Mouse (Mus musculus) heart, adult 18-20 months (tissue): Measurements from ENCODE around the gene Gm11595. TPM values are rescaled to one million over a fixed set of nuclear protein-coding genes. Genes with fewer than 3 reads are reported as not detected.
"Not testable (repeated sequence)": the region's sequence is repeated elsewhere in the genome, so short reads cannot be mapped to it uniquely, and the experiment has no call there.

Experiments used
- DNase-seq, 2 experiments: peaks; one replicate each; pipeline ENCODE4 v3.0.0; 2021 to 2022; ENCODE audit warnings: mixed read lengths in 1 of 2
- long read RNA-seq, 2 experiments: library from polyadenylated mRNA; stranded (forward); transcript quantifications; one replicate each; pipeline ENCODE4 v2.0.0; 2021
- total RNA-seq, 2 experiments: library from RNA; stranded (reverse); gene quantifications; 2 replicates each; pipeline ENCODE4 v1.2.3; 2021

Gene Gm11595
- total RNA-seq, result not detected
- long read RNA-seq, experiment 1, result 0 reads
- long read RNA-seq, experiment 2, result 0 reads

DNA sequence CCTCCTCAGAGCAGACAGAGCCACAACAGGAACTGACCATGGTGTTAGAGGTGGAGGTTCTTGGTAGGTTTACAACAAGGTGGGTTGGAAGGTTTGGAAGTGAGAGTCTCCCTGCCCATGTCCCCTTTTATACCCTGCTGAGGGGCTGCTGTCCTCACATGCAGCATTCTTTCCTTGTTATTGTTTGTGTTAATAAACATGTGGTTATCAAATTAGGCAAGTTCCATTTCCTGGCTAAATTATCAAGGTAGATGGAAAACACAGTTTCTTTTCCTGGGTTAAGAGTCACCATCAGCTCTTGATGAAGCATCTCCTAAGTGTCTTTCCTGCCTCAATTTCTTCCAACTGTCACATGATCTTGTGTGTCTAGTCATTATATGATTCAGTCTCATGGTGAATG, at the start of gene Gm11595:
Gene Gm11595, minus strand, starts transcription at position 101 of the 400 bp plus-strand sequence.
- not testable (repeated sequence) for DNase-seq

DNA sequence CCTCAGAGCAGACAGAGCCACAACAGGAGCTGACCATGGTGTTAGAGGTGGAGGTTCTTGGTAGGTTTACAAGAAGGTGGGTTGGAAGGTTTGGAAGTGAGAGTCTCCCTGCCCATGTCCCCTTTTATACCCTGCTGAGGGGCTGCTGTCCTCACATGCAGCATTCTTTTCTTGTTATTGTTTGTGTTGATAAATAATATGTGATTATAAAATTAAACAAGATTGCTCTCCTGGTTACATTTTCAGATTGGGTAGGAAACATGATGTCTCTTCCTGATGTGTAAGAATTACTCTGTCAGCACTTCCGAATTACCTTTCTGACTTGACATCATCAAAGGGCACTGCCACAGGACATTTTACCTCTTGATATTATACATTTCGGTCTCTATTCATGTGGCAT, 42.9 kb upstream of the Gm11595 start, which contains the start of gene Gm11564:
Gene Gm11564, minus strand, starts transcription at position 101 of the 400 bp plus-strand sequence.
- not testable (repeated sequence) for DNase-seq

DNA sequence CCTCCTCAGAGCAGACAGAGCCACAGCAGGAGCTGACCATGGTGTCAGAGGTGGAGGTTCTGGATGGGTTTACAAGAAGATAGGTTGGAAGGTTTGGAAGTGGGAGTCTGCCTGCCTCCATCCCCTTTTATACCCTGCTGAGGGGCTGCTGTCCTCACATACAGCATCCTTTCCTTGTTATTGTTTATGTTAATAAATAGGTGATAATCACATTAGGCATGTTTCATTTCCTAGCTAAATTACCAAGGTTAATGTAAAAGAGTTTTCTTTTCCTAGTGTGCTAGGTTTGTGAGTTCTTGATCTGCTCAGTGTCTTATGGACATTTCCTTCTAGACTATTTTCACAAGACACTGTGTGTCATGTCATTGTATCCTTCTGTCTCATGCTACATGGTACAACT, 37.1 kb upstream of the Gm11595 start, which contains the start of gene Krtap4-13:
Gene Krtap4-13, minus strand, starts transcription at position 101 of the 400 bp plus-strand sequence.
- DNase-seq, result not testable (repeated sequence)

DNA sequence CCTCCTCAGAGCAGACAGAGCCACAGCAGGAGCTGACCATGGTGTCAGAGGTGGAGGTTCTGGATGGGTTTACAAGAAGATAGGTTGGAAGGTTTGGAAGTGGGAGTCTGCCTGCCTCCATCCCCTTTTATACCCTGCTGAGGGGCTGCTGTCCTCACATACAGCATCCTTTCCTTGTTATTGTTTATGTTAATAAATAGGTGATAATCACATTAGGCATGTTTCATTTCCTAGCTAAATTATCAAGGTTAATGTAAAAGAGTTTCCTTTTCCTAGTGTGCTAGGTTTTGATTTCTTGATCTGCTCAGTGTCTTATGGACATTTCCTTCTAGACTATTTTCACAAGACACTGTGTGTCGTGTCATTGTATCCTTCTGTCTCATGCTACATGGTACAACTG, 31.6 kb upstream of the Gm11595 start, which contains the start of gene Gm11554:
Gene Gm11554, minus strand, starts transcription at position 101 of the 400 bp plus-strand sequence.
- DNase-seq, result not testable (repeated sequence)

DNA sequence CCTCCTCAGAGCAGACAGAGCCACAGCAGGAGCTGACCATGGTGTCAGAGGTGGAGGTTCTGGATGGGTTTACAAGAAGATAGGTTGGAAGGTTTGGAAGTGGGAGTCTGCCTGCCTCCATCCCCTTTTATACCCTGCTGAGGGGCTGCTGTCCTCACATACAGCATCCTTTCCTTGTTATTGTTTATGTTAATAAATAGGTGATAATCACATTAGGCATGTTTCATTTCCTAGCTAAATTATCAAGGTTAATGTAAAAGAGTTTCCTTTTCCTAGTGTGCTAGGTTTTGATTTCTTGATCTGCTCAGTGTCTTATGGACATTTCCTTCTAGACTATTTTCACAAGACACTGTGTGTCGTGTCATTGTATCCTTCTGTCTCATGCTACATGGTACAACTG, 26.1 kb upstream of the Gm11595 start, which contains the start of gene Gm11569:
Gene Gm11569, minus strand, starts transcription at position 101 of the 400 bp plus-strand sequence.
- DNase-seq, result not testable (repeated sequence)

DNA sequence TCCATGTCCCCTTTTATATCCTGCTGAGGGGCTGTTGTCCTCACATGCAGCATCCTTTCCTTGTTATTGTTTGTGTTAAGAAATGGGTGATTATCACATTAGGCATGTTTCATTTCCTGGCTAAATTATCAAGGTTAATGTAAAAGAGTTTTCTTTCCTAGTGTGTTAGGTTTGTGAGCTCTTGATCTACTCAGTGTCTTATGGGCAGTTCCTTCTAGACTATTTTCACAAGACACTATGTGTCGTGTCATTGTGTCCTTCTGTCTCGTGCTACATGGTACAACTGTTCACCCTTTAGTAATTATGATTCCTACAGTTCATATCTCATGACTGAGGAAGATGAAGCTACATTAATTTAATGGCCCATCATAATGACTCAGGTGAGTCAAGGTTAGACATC, 20.7 kb upstream of the Gm11595 start, which contains the start of gene Gm11596:
Gene Gm11596, minus strand, starts transcription at position 101 of the 400 bp plus-strand sequence.
- DNase-seq, result no peak

DNA sequence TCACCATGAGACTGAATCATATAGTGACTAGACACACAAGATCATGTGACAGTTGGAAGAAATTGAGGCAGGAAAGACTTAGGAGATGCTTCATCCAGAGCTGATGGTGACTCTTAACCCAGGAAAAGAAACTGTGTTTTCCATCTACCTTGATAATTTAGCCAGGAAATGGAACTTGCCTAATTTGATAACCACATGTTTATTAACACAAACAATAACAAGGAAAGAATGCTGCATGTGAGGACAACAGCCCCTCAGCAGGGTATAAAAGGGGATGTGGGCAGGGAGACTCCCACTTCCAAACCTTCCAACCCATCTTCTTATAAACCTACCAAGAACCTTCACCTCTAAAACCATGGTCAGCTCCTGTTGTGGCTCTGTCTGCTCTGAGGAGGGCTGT, 12.2 kb upstream of the Gm11595 start, which contains the start of gene Krtap4-9:
Gene Krtap4-9, plus strand, starts transcription at position 301 of the 400 bp plus-strand sequence.
- not testable (repeated sequence) for DNase-seq

DNA sequence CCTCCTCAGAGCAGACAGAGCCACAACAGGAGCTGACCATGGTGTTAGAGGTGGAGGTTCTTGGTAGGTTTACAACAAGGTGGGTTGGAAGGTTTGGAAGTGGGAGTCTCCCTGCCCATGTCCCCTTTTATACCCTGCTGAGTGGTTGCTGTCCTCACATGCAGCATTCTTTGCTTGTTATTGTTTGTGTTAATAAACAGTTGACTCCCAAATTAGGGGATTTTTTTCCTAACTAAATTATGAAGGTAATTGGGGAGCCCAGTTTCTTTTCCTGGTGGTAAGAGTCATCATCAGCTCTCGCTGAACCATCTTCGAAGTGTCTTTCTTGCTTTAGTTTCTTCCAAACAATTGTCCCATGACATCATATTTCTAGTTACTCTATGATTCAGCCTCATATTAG, 7.9 kb upstream of the Gm11595 start, which contains the start of gene Krtap4-8:
Gene Krtap4-8, minus strand, starts transcription at position 101 of the 400 bp plus-strand sequence.
- DNase-seq, result no peak

DNA sequence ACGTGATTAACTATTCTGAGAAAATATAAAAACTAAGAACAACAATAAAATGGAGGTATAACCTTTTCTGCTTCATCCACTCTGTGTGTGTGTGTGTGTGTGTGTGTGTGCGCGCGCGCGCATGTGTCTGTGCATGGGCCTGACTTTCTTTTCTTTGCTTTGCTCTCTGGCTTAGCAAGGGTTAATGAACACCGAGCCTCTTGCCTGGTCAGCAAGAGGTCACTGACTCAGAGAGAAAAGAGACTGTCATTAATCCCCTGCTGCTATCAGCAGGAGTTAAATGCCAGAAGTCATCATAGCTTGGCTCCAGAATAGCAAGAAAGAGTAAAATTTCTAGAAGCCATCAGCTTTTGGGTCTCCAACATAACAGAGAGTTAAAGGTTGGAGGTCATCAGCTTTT, 5.7 kb upstream of the Gm11595 start:
- no peak for DNase-seq

DNA sequence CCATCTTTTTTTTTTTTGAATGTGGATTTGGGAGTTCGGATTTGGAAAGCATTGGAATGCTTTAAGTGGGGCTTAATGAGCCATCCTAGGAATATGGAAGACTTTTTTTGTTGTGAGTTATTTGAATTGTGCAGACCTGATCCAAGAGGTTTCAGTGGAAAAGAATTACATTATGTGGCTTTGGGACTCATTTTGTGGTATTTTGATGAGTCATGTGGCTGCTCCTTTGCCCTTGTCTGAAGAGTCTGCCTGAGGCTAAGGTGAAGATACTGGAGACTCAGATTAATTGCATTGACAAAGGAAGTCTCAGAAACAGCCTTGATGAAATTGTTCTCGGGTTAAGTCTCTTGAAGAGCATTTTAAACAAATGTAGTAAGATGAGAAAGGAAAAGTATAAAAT, 4.3 kb downstream of the Gm11595 start:
- no peak for DNase-seq

DNA sequence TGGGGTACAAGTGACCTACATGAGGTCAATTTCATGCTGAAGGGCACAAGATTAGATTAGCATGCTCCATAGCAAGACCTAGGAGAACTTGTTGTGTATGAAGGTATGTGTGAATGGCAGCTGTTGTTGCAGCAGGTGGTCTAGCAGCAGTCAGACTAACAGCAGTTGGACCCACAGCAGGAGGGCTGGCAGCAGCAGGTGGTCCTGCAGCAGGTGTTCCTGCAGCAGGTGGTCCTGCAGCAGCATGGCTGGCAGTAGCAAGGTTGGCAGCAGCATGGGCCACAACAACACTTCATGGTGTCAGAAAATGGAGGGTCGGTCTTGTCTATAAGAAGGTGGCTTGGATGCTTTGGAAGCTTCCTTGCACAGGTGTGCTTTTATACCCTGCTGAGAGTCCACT, 13.8 kb downstream of the Gm11595 start:
- DNase-seq, result no peak

DNA sequence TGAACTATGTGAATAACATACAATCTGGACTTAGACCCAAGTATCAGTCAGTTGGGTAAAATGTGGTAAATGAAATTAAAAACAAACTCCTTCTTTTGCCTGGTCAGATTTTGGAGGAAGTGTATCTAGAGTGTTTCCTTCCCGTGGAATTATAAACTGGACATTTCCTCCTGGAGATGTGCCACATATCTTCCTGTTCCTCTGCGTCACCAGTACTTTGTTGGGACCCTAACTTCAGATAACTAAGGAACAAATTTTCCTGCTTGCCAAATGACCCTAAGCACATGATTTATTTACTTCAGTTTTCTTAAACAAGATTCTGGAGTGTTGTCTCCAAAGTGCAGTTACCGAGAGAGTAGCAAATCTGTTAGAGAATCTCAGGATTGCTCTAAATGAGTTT, 28.7 kb downstream of the Gm11595 start:
- no peak for DNase-seq

DNA sequence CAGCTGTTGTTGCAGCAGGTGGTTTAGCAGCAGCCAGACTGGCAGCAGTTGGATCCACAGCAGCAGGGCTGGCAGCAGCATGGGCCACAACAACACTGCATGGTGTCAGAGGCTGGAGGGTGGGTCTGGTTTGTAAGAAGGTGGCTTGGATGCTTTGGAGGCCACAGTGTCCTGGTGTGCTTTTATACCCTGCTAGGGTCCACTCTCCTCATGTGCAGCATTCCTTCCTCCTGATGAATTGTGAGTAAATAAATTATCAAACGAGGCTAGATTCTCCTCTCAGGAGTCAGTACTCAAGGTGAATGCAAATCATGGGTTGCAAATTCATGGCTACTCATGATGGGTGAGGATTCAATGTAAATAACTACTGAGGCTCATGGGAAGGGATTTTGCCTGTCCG, 38.5 kb downstream of the Gm11595 start, which contains the start of gene Gm14180:
Gene Gm14180, minus strand, starts transcription at position 101 of the 400 bp plus-strand sequence.
- no peak for DNase-seq

DNA sequence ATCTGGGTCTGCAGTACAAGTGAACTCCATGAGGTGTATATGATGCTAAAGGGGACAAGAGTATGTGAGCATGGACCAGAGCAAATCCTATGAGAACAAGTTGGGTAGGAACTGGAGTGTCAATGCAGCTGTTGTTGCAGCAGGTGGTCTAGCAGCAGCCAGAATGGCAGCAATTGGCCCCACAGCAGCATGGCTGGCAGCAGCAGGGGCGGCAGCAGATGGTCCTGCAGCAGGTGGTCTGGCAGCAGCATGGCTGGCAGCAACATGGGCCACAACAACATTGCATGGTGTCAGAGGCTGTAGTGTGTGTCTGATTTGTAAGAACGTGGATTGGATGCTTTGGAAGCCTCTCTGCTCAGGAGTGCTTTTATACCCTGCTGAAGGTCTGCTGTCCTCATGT, 48.7 kb downstream of the Gm11595 start:
- DNase-seq, result no peak

Other genes starting within 250 kb of the Gm11595 start
- not detected for gene Krt40, start 229.8 kb downstream of the Gm11595 start, total RNA-seq
- not detected for gene Krtap3-3, start 222.0 kb downstream of the Gm11595 start, total RNA-seq
- gene Krtap3-2, start 216.1 kb downstream of the Gm11595 start, total RNA-seq, result not detected
- gene Gm11939, start 213.4 kb downstream of the Gm11595 start, total RNA-seq, result not detected
- gene Krtap3-1, start 206.3 kb downstream of the Gm11595 start, total RNA-seq, result not detected
- gene Krtap1-5, start 191.9 kb downstream of the Gm11595 start, total RNA-seq, result not detected
- gene Krtap1-4, start 189.3 kb downstream of the Gm11595 start, total RNA-seq, result not detected
- not detected for gene Krtap1-3, start 181.6 kb downstream of the Gm11595 start, total RNA-seq
- not detected for gene Krtap9-3, start 174.8 kb downstream of the Gm11595 start, total RNA-seq
- gene Gm11938, start 169.6 kb downstream of the Gm11595 start, total RNA-seq, result not detected
- not detected for gene Gm11937, start 162.7 kb downstream of the Gm11595 start, total RNA-seq
- gene Krtap2-4, start 158.1 kb downstream of the Gm11595 start, total RNA-seq, result not detected
- gene Gm11562, start 152.5 kb downstream of the Gm11595 start, total RNA-seq, result not detected
- not detected for gene Krtap4-1, start 144.7 kb downstream of the Gm11595 start, total RNA-seq
- not detected for gene Krtap4-2, start 137.8 kb downstream of the Gm11595 start, total RNA-seq
- gene Krtap4-7, start 128.8 kb downstream of the Gm11595 start, total RNA-seq, result not detected
- gene Gm11555, start 122.7 kb downstream of the Gm11595 start, total RNA-seq, result not detected
- gene Gm11563, start 114.0 kb downstream of the Gm11595 start, total RNA-seq, result not detected
- not detected for gene Krtap4-6, start 107.0 kb downstream of the Gm11595 start, total RNA-seq
- gene Gm14190, start 82.2 kb downstream of the Gm11595 start, total RNA-seq, result not detected
- not detected for gene Gm14180, start 38.6 kb downstream of the Gm11595 start, total RNA-seq
- not detected for gene Krtap4-8, start 7.8 kb upstream of the Gm11595 start, total RNA-seq
- not detected for gene Krtap4-9, start 12.3 kb upstream of the Gm11595 start, total RNA-seq
- not detected for gene Gm11596, start 20.6 kb upstream of the Gm11595 start, total RNA-seq
- gene Gm11569, start 26.0 kb upstream of the Gm11595 start, total RNA-seq, result not detected
- gene Gm11554, start 31.5 kb upstream of the Gm11595 start, total RNA-seq, result not detected
- not detected for gene Krtap4-13, start 37.0 kb upstream of the Gm11595 start, total RNA-seq
- gene Gm11564, start 42.8 kb upstream of the Gm11595 start, total RNA-seq, result not detected
- gene 2300003K06Rik, start 65.2 kb upstream of the Gm11595 start, total RNA-seq, result not detected
- gene Krtap4-16, start 78.7 kb upstream of the Gm11595 start, total RNA-seq, result not detected
- not detected for gene Gm11568, start 85.0 kb upstream of the Gm11595 start, total RNA-seq
- not detected for gene Gm11559, start 91.6 kb upstream of the Gm11595 start, total RNA-seq
- gene Krtap9-1, start 100.5 kb upstream of the Gm11595 start, total RNA-seq, result not detected
- gene Gm11567, start 106.3 kb upstream of the Gm11595 start, total RNA-seq, result not detected
- gene Krtap31-1, start 135.0 kb upstream of the Gm11595 start, total RNA-seq, result not detected
- not detected for gene Gm11565, start 141.8 kb upstream of the Gm11595 start, total RNA-seq
- not detected for gene Krtap31-2, start 163.4 kb upstream of the Gm11595 start, total RNA-seq
- not detected for gene Krtap9-5, start 175.6 kb upstream of the Gm11595 start, total RNA-seq
- gene Krtap29-1, start 206.1 kb upstream of the Gm11595 start, total RNA-seq, result not detected
- not detected for gene Krtap16-1, start 213.7 kb upstream of the Gm11595 start, total RNA-seq
- not detected for gene Krtap17-1, start 221.1 kb upstream of the Gm11595 start, total RNA-seq
- gene Krt33a, start 243.3 kb upstream of the Gm11595 start, total RNA-seq, result not detected